Mouse (Mus musculus) thymus, adult 2 months (tissue): ENCODE data around the gene Fam126a.

Experiments used
- CTCF ChIP-seq: fragments of 200-500 bp; IDR thresholded peaks from 2 replicates; pipeline ENCODE4 v1.5.1; 2012; ENCODE audit warnings: mild to moderate bottlenecking, control low read depth, low read length, moderate library complexity, borderline replicate concordance; ENCODE audit not compliant: control insufficient read depth, poor library complexity, insufficient read depth; ENCODE audit errors: extremely low read depth
- POLR2A ChIP-seq: fragments of 200-500 bp; IDR thresholded peaks from 2 replicates; pipeline ENCODE4 v1.6.1; 2012; ENCODE audit warnings: mild to moderate bottlenecking, low read length, control low read depth, moderate library complexity; ENCODE audit not compliant: control insufficient read depth, poor library complexity, insufficient read depth; ENCODE audit errors: extremely low read depth

GRCm38 (mm10) chr5:23908486-23909090, 121.9 kb downstream of the Fam126a start:
- TF ChIP-seq CTCF: no peak
- TF ChIP-seq POLR2A: no peak
